Mouse (Mus musculus): ENCODE measurements at regions not wholly inside any gene's neighbourhood (a gene's known extent, or its start where the extent isn't known, plus 50 kb on each side); places are given as distances from the start of the nearest gene placed in this dataset.

DNA sequence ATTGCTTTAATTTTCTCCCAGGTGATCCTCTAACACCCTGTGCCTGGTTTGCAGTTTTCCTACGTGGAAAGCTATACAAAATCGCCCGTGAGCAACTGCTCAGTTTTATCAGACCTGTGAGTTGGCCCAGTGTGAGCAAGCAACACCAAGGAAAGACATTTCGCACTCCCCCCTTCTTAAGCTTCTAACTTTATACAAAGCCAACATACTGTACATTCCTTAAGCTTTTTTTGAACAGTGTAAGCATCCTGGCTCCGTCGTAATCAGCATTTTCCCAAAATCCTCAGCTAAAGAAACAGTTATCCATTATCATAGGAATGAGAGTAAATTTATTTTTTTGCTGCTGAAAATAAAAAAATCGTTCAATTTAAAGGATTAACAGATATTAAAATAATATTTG is 52.0 kb upstream of the Rgmb start:
- H3K4me1 ChIP-seq (ENCODE audit: control insufficient read depth, insufficient read depth, low read length) = no peaks in the 10 kb centered on the region
- H3K4me2 ChIP-seq (ENCODE audit: low read depth, low read length) = no peak overlapping the region
- no peak overlapping the region for H3K4me3 ChIP-seq (ENCODE audit: low read length)
- no peaks in the 10 kb centered on the region for H3K27me3 ChIP-seq (ENCODE audit: control insufficient read depth, insufficient read depth, low read length)
- no peak for ATAC-seq (replicated peaks; ENCODE audit: extremely low read depth, insufficient read depth, low FRiP score)
- no peak overlapping the region for H3K9ac ChIP-seq (ENCODE audit: low read length)
- 46% methylated on average over 7 of the region's 7 CpGs for WGBS
- H3K36me3 ChIP-seq (ENCODE audit: control insufficient read depth, insufficient read depth) = no peaks in the 10 kb centered on the region
- H3K27ac ChIP-seq (ENCODE audit: low read length) = no peak overlapping the region
- no peaks in the 10 kb centered on the region for H3K9me3 ChIP-seq (replicated peaks; ENCODE audit: control insufficient read depth, low read length)

DNA sequence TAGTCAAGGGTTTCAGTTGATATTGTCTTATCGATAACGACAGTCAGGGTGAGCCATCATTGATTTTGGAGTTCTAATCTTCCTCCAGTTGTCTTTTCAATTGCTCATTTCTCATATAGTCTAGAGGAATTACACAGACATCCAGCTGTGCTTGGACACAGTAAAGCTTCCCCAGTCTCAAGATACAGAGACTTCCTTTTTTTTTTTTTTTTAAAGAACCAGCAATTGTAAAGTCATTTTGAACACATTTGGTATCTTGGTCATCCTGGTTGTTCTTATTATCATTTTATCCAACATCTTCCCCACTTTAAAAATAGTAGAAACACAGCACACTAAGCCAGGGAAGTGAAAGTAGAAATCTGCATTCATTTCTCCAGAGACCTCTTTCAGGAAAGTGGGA is 51.4 kb upstream of the Rgmb start:
- H3K36me3 ChIP-seq (ENCODE audit: control insufficient read depth, insufficient read depth) = no peaks in the 10 kb centered on the region
- H3K27ac ChIP-seq (ENCODE audit: low read length) = no peak overlapping the region
- H3K4me1 ChIP-seq (ENCODE audit: control insufficient read depth, insufficient read depth, low read length) = no peaks in the 10 kb centered on the region
- H3K4me2 ChIP-seq (ENCODE audit: low read depth, low read length) = no peak overlapping the region
- no peaks in the 10 kb centered on the region for H3K27me3 ChIP-seq (ENCODE audit: control insufficient read depth, insufficient read depth, low read length)
- no peak overlapping the region for H3K9ac ChIP-seq (ENCODE audit: low read length)
- H3K9me3 ChIP-seq (replicated peaks; ENCODE audit: control insufficient read depth, low read length) = no peaks in the 10 kb centered on the region
- no peak for ATAC-seq (replicated peaks; ENCODE audit: extremely low read depth, insufficient read depth, low FRiP score)
- H3K4me3 ChIP-seq (ENCODE audit: low read length) = no peak overlapping the region
- 86% methylated on average over 2 of the region's 2 CpGs for WGBS

Measured in heart, embryonic 16.5 days (tissue).